Mouse (Mus musculus): ENCODE data around the gene Rusc2. TPM values are rescaled to one million over a fixed set of nuclear protein-coding genes. Genes with fewer than 3 reads are reported as not detected.
A peak's percentile ranks its signal among the peaks of the same experiment; 100 is the strongest.

Gene Rusc2
- polyA plus RNA-seq, 1 experiment from 2014 or later, result 82.7 TPM

- Histone ChIP-seq H3K4me1 (peaks cover 14% of the 10 kb centered on the region; the same call in 1 of the 2 replicates), H3K36me3 (no peaks in the 10 kb centered on the region; the same call in 1 of the 2 replicates), H3K9me3 (replicated peaks) (no peaks in the 10 kb centered on the region), H3K9ac (replicated peaks) (no peak overlapping the region), H3K4me2 (no peak overlapping the region), H3K27me3 (replicated peaks) (no peaks in the 10 kb centered on the region), H3K27ac (replicated peaks) (no peak overlapping the region), H3K4me3 (replicated peaks) (no peak overlapping the region)
- no peak for ATAC-seq (ENCODE audit: low FRiP score)
- WGBS, result 91% methylated on average over 2 of the region's 2 CpGs
These were observed 7.6 kb downstream of the Rusc2 start for GRCm38 (mm10) chr4:43389390-43389789.

GRCm38 (mm10) chr4:43389845-43390440 lies 8.2 kb downstream of the Rusc2 start:
- Histone ChIP-seq H3K4me2 (no peak overlapping the region), H3K9ac (replicated peaks) (no peak overlapping the region), H3K27me3 (replicated peaks) (no peaks in the 10 kb centered on the region), H3K9me3 (replicated peaks) (no peaks in the 10 kb centered on the region), H3K4me1 (peaks cover 9% of the 10 kb centered on the region; the same call in 1 of the 2 replicates), H3K27ac (replicated peaks) (no peak overlapping the region), H3K4me3 (replicated peaks) (no peak overlapping the region), H3K36me3 (no peaks in the 10 kb centered on the region; the same call in 1 of the 2 replicates)
- no peak for ATAC-seq (ENCODE audit: low FRiP score)
- WGBS, result 69% methylated on average over 9 of the region's 9 CpGs

- no peak overlapping the region for H3K9ac ChIP-seq (replicated peaks)
- H3K36me3 ChIP-seq, result no peaks in the 10 kb centered on the region; the same call in 1 of the 2 replicates
- no peak for ATAC-seq (ENCODE audit: low FRiP score)
- H3K9me3 ChIP-seq (replicated peaks), result no peaks in the 10 kb centered on the region
- no peak overlapping the region for H3K27ac ChIP-seq (replicated peaks)
- no peak overlapping the region for H3K4me2 ChIP-seq
- H3K4me1 ChIP-seq, result 0 out of 2 replicates have a peak, but pooled peaks cover 8% of the 10 kb centered on the region
- 79% methylated on average over 3 of the region's 3 CpGs for WGBS
- no peaks in the 10 kb centered on the region for H3K27me3 ChIP-seq (replicated peaks)
- no peak overlapping the region for H3K4me3 ChIP-seq (replicated peaks)
These were observed 9.8 kb downstream of the Rusc2 start for GRCm38 (mm10) chr4:43391521-43392050.

DNA sequence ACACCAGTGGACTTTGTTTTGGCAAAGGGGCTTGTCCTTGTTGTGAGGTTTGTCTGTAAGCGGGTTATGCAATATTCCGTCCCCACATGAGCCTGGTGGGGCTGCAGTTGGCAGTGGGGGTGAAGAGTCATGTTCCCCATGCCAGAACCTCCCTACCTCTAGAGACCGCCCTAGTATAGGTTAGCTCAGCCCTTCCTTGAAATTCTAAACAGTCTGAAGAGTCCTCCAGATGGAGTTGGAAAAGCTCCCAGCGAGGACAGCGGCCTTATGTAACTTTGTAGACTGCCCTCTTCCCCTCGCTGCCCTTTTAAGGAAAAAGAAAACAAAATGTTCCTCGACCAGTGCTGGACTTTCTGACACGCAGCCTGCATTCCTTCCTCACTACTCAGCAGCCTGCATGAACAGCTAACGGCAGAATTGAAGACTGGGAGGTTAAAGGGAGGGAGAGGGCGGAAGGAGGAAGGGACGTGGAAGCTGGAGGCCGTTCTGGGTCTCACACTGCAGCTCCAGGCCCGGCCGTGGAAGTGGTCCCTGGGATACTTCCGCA lies 12.6 kb downstream of the Rusc2 start:
- no peaks in the 10 kb centered on the region; the same call in 1 of the 2 replicates for H3K36me3 ChIP-seq
- H3K9ac ChIP-seq (replicated peaks), result no peak overlapping the region
- WGBS, result 68% methylated on average over 15 of the region's 15 CpGs
- H3K4me3 ChIP-seq (replicated peaks), result no peak overlapping the region
- no peak for ATAC-seq (ENCODE audit: low FRiP score)
- H3K9me3 ChIP-seq (replicated peaks), result no peaks in the 10 kb centered on the region
- no peaks in the 10 kb centered on the region for H3K27me3 ChIP-seq (replicated peaks)
- no peak overlapping the region for H3K4me2 ChIP-seq
- H3K27ac ChIP-seq (replicated peaks), result peak overlapping the region; percentile 33
- peaks cover 22% of the 10 kb centered on the region for H3K4me1 ChIP-seq

DNA sequence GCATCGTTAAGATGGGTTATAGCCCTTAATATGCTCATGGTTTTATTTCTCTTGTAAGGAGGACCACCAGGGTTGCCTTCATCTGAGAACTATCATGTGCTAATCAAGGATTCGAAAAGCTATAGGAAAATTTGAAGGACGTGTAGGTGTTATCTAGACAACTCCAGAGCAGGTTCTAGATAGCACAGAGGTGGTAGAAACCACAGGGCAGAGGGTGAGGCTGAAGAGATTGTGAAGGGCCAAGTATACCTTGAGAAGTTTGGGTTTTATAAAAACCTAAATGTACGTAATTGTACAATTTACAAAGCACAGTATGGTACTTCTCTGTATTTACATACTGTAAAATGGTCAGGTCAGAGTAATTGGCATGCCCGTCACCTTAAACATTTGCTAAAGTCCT lies 13.4 kb downstream of the Rusc2 start:
- WGBS, result 89% methylated on average over 5 of the region's 5 CpGs
- no peak overlapping the region for H3K9ac ChIP-seq (replicated peaks)
- peak overlapping the region; percentile 33; the same call in 1 of the 2 replicates for H3K27ac ChIP-seq (replicated peaks)
- H3K4me3 ChIP-seq (replicated peaks), result no peak overlapping the region
- no peak overlapping the region for H3K4me2 ChIP-seq
- H3K4me1 ChIP-seq, result peaks cover 27% of the 10 kb centered on the region
- no peaks in the 10 kb centered on the region; the same call in 1 of the 2 replicates for H3K36me3 ChIP-seq
- no peaks in the 10 kb centered on the region for H3K9me3 ChIP-seq (replicated peaks)
- ATAC-seq (ENCODE audit: low FRiP score), result no peak
- no peaks in the 10 kb centered on the region for H3K27me3 ChIP-seq (replicated peaks)

DNA sequence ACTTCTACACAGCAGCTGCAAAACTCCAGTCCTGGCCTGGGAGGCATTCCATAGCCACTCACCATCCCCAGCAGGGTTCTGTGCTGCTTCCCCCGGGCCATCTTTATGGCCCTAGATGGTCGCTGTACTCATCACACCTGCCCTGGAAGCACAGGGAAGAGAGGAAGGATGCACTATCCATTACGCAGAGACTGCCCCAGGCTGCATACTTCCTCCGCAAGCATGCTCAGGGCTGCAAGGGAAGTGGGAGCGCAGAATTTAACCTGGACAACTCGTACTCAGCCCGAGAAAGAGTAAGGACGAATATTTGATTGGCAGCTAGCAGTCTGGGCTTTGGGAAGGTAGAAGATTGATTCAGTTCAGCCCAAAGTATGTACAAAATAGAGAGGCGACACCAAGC lies 14.1 kb downstream of the Rusc2 start:
- Histone ChIP-seq H3K27ac (replicated peaks) (no peak overlapping the region), H3K9me3 (replicated peaks) (no peaks in the 10 kb centered on the region), H3K4me3 (replicated peaks) (no peak overlapping the region), H3K9ac (replicated peaks) (no peak overlapping the region), H3K4me1 (peaks cover 30% of the 10 kb centered on the region), H3K27me3 (replicated peaks) (no peaks in the 10 kb centered on the region), H3K36me3 (no peaks in the 10 kb centered on the region; the same call in 1 of the 2 replicates), H3K4me2 (no peak overlapping the region)
- ATAC-seq (ENCODE audit: low FRiP score), result no peak
- 70% methylated on average over 9 of the region's 9 CpGs for WGBS

GRCm38 (mm10) chr4:43396381-43396780 lies 14.6 kb downstream of the Rusc2 start:
- H3K4me2 ChIP-seq, result no peak overlapping the region
- no peak overlapping the region for H3K4me3 ChIP-seq (replicated peaks)
- no peaks in the 10 kb centered on the region; the same call in 1 of the 2 replicates for H3K36me3 ChIP-seq
- no peak overlapping the region for H3K9ac ChIP-seq (replicated peaks)
- no peak overlapping the region for H3K27ac ChIP-seq (replicated peaks)
- 87% methylated on average over 5 of the region's 5 CpGs for WGBS
- no peaks in the 10 kb centered on the region for H3K27me3 ChIP-seq (replicated peaks)
- H3K4me1 ChIP-seq, result peaks cover 33% of the 10 kb centered on the region
- no peak for ATAC-seq (ENCODE audit: low FRiP score)
- H3K9me3 ChIP-seq (replicated peaks), result no peaks in the 10 kb centered on the region

DNA sequence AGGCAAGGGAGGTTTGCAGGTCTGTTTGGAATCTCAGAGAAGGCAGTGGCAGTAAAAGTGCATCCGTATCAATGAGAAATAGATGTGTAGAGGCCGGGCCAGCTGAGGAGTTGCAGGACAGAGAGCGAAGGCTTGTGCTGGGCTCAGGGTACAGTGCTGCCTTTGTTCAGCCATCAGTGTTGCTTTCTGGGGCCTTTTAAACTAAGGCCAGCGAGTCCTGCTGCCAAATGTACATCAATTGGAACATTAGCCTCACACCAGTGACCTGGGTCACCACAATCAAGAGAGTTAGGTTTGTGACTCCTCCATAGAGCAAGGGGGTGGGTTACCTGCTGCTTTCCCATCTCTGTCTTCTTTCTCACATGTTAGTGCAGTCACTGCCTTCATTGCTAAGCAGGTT lies 16.2 kb downstream of the Rusc2 start:
- WGBS, result 63% methylated on average over 4 of the region's 4 CpGs
- H3K9me3 ChIP-seq (replicated peaks), result no peaks in the 10 kb centered on the region
- no peak overlapping the region for H3K9ac ChIP-seq (replicated peaks)
- H3K4me2 ChIP-seq, result no peak overlapping the region
- H3K27me3 ChIP-seq (replicated peaks), result no peaks in the 10 kb centered on the region
- no peak for ATAC-seq (ENCODE audit: low FRiP score)
- no peak overlapping the region for H3K4me3 ChIP-seq (replicated peaks)
- H3K36me3 ChIP-seq, result no peaks in the 10 kb centered on the region
- H3K4me1 ChIP-seq, result peaks cover 34% of the 10 kb centered on the region
- H3K27ac ChIP-seq (replicated peaks), result peak overlapping the region; percentile 66

DNA sequence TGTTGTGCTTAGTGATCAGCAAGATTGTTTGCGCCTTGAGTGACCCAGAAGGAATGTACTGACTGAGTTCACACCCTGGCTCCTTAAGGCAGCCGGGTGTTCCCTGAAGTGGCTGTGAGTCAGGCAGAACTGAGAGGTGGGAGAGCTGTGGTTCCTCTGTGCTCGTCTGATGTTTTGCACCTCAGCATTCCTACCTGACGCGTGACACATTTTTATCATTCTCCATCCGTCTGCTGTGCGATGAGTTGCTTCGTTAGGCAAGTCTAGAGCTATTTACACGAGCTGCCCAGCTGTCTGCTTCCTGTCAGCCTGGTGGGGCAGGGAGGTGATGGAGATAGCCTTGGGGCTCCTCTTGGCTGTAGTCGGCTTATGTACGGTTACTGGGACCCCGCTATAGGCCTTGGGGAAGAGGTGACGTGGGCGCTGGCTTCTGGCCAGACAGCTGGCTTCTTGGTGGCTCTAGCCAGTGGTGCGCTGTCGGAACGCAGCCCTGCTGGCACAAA lies 17.1 kb downstream of the Rusc2 start:
- 0 out of 2 replicates have a peak, but pooled peaks have one; percentile 21 for ATAC-seq (ENCODE audit: low FRiP score)
- peaks cover 34% of the 10 kb centered on the region for H3K4me1 ChIP-seq
- peak overlapping the region; percentile 66 for H3K27ac ChIP-seq (replicated peaks)
- no peaks in the 10 kb centered on the region for H3K36me3 ChIP-seq
- no peak overlapping the region for H3K4me3 ChIP-seq (replicated peaks)
- 51% methylated on average over 17 of the region's 17 CpGs for WGBS
- no peaks in the 10 kb centered on the region for H3K9me3 ChIP-seq (replicated peaks)
- H3K4me2 ChIP-seq, result peak overlapping the region; percentile 17; the same call in 1 of the 2 replicates
- H3K27me3 ChIP-seq (replicated peaks), result no peaks in the 10 kb centered on the region
- no peak overlapping the region for H3K9ac ChIP-seq (replicated peaks)

- Histone ChIP-seq H3K27ac (replicated peaks) (peak overlapping the region; percentile 66), H3K4me1 (peaks cover 30% of the 10 kb centered on the region), H3K9me3 (replicated peaks) (no peaks in the 10 kb centered on the region), H3K4me2 (peak overlapping the region; percentile 17; the same call in 1 of the 2 replicates), H3K4me3 (replicated peaks) (no peak overlapping the region), H3K36me3 (no peaks in the 10 kb centered on the region), H3K27me3 (replicated peaks) (no peaks in the 10 kb centered on the region), H3K9ac (replicated peaks) (no peak overlapping the region)
- 81% methylated on average over 31 of the region's 31 CpGs for WGBS
- no peak for ATAC-seq (ENCODE audit: low FRiP score)
These were observed 17.8 kb downstream of the Rusc2 start for GRCm38 (mm10) chr4:43399391-43400131.

GRCm38 (mm10) chr4:43400976-43401375 lies 19.2 kb downstream of the Rusc2 start:
- H3K27me3 ChIP-seq (replicated peaks), result no peaks in the 10 kb centered on the region
- no peak overlapping the region for H3K27ac ChIP-seq (replicated peaks)
- H3K9me3 ChIP-seq (replicated peaks), result no peaks in the 10 kb centered on the region
- no peak overlapping the region for H3K4me3 ChIP-seq (replicated peaks)
- H3K9ac ChIP-seq (replicated peaks), result no peak overlapping the region
- no peaks in the 10 kb centered on the region for H3K36me3 ChIP-seq
- ATAC-seq (ENCODE audit: low FRiP score), result no peak
- WGBS, result 32% methylated on average over 10 of the region's 10 CpGs
- peaks cover 40% of the 10 kb centered on the region for H3K4me1 ChIP-seq
- H3K4me2 ChIP-seq, result no peak overlapping the region
